Mouse (Mus musculus) neural tube, embryonic 13.5 days (tissue): ENCODE data around the gene Doc2a. TPM values are rescaled to one million over a fixed set of nuclear protein-coding genes. Genes with fewer than 3 reads are reported as not detected.

Experiments
- ATAC-seq: fragments of 200-750 bp; cut with Nextera tagmentation; 2 replicates; pipeline ENCODE4 v1.8.0; 2017; ENCODE audit warnings: low read depth, mild to moderate bottlenecking, moderate TSS enrichment, moderate library complexity
- H3K27ac ChIP-seq: fragments of 300-500 bp; sonication (generic); replicated peaks from 2 replicates; pipeline ENCODE4 v1.5.1; 2015; ENCODE audit warnings: moderate library complexity, mild to moderate bottlenecking, inconsistent platforms
- H3K27me3 ChIP-seq: fragments of 300-500 bp; sonication (generic); 2 replicates; pipeline ENCODE4 v1.6.1; 2015; ENCODE audit warnings: mild to moderate bottlenecking, inconsistent platforms
- H3K36me3 ChIP-seq: fragments of 300-500 bp; sonication (generic); 2 replicates; pipeline ENCODE4 v1.6.1; 2015; ENCODE audit warnings: mild to moderate bottlenecking, inconsistent platforms
- H3K4me1 ChIP-seq: fragments of 300-500 bp; sonication (generic); replicated peaks from 2 replicates; pipeline ENCODE4 v1.6.1; 2015; ENCODE audit warnings: inconsistent platforms
- H3K4me2 ChIP-seq: fragments of 300-500 bp; sonication (generic); 2 replicates; pipeline ENCODE4 v1.6.1; 2015; ENCODE audit warnings: inconsistent platforms, mild to moderate bottlenecking, moderate library complexity
- H3K4me3 ChIP-seq: fragments of 300-500 bp; sonication (generic); 2 replicates; pipeline ENCODE4 v1.5.1; 2015; ENCODE audit warnings: mild to moderate bottlenecking, inconsistent platforms
- H3K9ac ChIP-seq: fragments of 300-500 bp; sonication (generic); 2 replicates; pipeline ENCODE4 v1.6.1; 2015; ENCODE audit warnings: moderate library complexity, mild to moderate bottlenecking, inconsistent platforms
- H3K9me3 ChIP-seq: fragments of 300-500 bp; sonication (generic); 2 replicates; pipeline ENCODE4 v1.6.1; 2016; ENCODE audit warnings: inconsistent platforms
- WGBS: fragments of 180-500 bp; shearing (Covaris S2); methylation state at CpG from one replicate; pipeline ENCODE4 v1.1.7; 2015; 5-methylcytosine and 5-hydroxymethylcytosine counted together
- polyA plus RNA-seq: library from polyadenylated mRNA; unstranded; fragments of >200 nt; fragmentation: Nextera tagmentation; extraction: Ambion mirVana; gene quantifications from 2 replicates; pipeline ENCODE4 v1.2.1, GENCODE M21; 2015

The Doc2a gene
- polyA plus RNA-seq = 8.2 and 9.5 TPM in 2 replicates

DNA sequence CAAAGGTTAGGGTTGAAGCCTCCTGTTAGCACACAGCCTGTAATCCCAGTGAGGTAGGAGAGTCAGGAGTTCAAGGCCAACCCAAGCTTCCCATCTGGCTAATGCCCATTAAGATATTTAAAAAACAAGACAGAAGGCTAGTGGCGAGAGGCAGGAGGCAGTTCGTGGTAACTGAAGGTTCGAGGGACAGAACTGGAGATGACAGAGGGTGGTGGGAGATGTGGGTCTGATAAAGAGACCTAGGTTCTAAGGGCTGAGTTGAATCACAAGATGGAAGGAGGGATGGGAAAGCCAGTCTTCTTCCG lies at the start of gene Doc2a:
Gene Doc2a (plus strand): TSS at position 301 of the 305 bp plus-strand sequence.
- ATAC-seq = no peak
- H3K27ac ChIP-seq = no peak within 1 kb of the TSS
- WGBS = 19% methylated on average over 4 of the region's 4 CpGs

GRCm38 (mm10) chr7:126798127-126799049 lies 48.8 kb upstream of the Doc2a start:
- no peak for ATAC-seq
- Histone ChIP-seq H3K4me3 (peak overlapping the region; percentile 88), H3K9me3 (no peaks in the 10 kb centered on the region), H3K36me3 (peaks cover 38% of the 10 kb centered on the region), H3K27ac (peak overlapping the region; percentile 96), H3K4me2 (peak overlapping the region; percentile 87), H3K9ac (peak overlapping the region; percentile 93), H3K27me3 (no peaks in the 10 kb centered on the region), H3K4me1 (peaks cover 44% of the 10 kb centered on the region)
- 1% methylated on average over 40 of the region's 40 CpGs for WGBS

More for the DNA sequence above, at the start of gene Doc2a:
- Histone ChIP-seq H3K4me3 (peak within 1 kb of the TSS; percentile 54), H3K9ac (peak within 1 kb of the TSS; percentile 77), H3K4me2 (peak within 1 kb of the TSS; percentile 98), H3K27me3 (peaks cover 52% of the 10 kb centered on the region), H3K4me1 (peaks cover 24% of the 10 kb centered on the region), H3K36me3 (peaks cover 6% of the 10 kb centered on the region), H3K9me3 (no peaks in the 10 kb centered on the region)

DNA sequence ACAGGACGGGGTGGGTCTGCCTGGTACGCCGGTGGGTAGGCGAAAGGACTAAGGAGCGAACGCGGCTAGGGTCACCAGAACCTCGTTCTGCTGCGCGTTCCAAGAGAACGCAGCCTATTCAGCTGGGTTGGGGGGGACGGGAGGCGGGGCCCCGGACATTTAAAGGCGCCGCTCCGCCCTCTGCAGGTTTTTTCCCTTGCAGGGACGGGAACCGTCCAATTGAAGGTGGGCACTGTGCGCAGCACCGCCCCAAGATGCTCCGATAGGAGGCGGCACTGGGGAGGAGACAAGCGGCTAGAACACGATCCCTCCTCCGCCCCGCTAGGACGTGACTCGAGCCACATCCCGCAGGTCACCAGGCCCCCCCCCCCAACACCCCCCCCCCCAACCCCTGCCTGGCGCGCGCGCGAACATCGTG lies 48.2 kb upstream of the Doc2a start:
- peak; percentile 96 for ATAC-seq

GRCm38 (mm10) chr7:126799468-126800268 lies 47.5 kb upstream of the Doc2a start:
- WGBS = 1% methylated on average over 37 of the region's 38 CpGs
- Histone ChIP-seq H3K4me2 (peak overlapping the region; percentile 87), H3K9me3 (no peaks in the 10 kb centered on the region), H3K4me1 (peaks cover 44% of the 10 kb centered on the region), H3K36me3 (peaks cover 36% of the 10 kb centered on the region), H3K27me3 (no peaks in the 10 kb centered on the region), H3K4me3 (peak overlapping the region; percentile 88), H3K27ac (peak overlapping the region; percentile 96), H3K9ac (peak overlapping the region; percentile 85)
- ATAC-seq = peak; percentile 93

More for the DNA sequence above, 48.2 kb upstream of the Doc2a start:
- peaks cover 44% of the 10 kb centered on the region for H3K4me1 ChIP-seq
- no peaks in the 10 kb centered on the region for H3K27me3 ChIP-seq
- peak overlapping the region; percentile 96 for H3K27ac ChIP-seq
- peaks cover 38% of the 10 kb centered on the region for H3K36me3 ChIP-seq
- 0% methylated on average over 33 of the region's 36 CpGs for WGBS
- H3K9ac ChIP-seq = peak overlapping the region; percentile 93
- H3K4me3 ChIP-seq = peak overlapping the region; percentile 88
- H3K9me3 ChIP-seq = no peaks in the 10 kb centered on the region
- peak overlapping the region; percentile 87 for H3K4me2 ChIP-seq

DNA sequence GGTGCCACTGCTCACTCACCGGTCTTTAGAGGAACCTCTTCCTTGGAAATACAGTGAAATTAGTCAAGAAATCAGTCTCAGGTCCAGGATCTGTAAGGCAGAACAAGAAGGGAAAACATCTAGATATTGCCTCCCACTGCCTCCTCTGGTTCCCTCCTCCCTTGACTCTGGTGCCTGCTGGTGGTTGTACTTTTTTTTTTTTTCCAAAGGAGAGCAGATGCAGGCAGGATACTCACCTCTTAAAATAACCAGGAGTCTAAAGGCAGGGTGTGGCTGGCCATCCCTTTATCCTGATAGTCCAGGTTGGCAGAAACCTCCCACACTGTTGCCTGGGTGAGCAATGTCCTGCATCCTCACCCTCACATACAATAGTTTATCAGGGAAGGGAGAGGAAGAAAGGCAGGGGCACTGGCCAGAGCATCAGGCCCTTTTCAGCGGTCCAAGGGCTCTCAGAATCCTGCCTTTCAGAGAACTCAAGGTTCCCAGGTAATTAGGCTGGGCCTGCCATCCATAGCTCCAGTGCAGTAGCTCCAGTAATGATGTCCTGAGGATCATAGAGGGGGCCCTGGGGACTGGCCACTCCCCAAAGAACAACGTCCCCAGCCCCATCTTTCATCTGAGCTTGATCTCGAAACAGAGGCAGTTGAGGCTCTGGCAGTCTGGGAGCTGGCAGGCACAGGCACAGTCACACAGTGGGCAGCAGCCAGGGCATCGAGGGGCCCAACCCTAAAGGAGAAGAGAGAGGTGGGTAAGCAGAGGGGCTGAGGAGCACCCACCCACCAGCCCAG lies 46.8 kb upstream of the Doc2a start:
- WGBS = 36% methylated on average over 5 of the region's 5 CpGs
- no peak for ATAC-seq
- Histone ChIP-seq H3K4me1 (peaks cover 44% of the 10 kb centered on the region), H3K9ac (peak overlapping the region; percentile 85), H3K4me3 (peak overlapping the region; percentile 88), H3K36me3 (peaks cover 28% of the 10 kb centered on the region), H3K4me2 (peak overlapping the region; percentile 87), H3K27ac (peak overlapping the region; percentile 96), H3K9me3 (no peaks in the 10 kb centered on the region), H3K27me3 (no peaks in the 10 kb centered on the region)

DNA sequence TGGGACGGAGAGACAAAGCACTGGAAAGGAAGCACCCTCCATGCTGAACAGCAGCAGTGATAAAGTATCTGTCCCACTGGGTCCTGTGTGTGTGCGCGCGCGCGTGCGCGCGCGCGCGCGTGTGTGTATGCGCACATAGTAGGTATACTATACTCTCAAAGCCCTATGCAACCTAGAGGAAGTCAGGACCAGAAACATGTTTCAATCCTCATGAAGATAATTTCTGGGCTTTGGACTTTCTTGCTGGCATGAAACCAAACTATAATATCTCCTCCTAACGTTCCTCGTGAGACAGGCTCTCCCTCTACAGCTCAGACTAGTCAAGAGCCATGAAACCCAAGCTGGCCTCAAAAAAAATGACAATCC lies 46.2 kb upstream of the Doc2a start:
- H3K4me3 ChIP-seq = no peak overlapping the region
- no peak overlapping the region for H3K4me2 ChIP-seq
- peaks cover 38% of the 10 kb centered on the region for H3K4me1 ChIP-seq
- H3K36me3 ChIP-seq = peaks cover 22% of the 10 kb centered on the region
- 95% methylated on average over 16 of the region's 16 CpGs for WGBS
- ATAC-seq = no peak
- H3K9me3 ChIP-seq = no peaks in the 10 kb centered on the region
- H3K27me3 ChIP-seq = no peaks in the 10 kb centered on the region
- H3K9ac ChIP-seq = no peak overlapping the region
- H3K27ac ChIP-seq = no peak overlapping the region

DNA sequence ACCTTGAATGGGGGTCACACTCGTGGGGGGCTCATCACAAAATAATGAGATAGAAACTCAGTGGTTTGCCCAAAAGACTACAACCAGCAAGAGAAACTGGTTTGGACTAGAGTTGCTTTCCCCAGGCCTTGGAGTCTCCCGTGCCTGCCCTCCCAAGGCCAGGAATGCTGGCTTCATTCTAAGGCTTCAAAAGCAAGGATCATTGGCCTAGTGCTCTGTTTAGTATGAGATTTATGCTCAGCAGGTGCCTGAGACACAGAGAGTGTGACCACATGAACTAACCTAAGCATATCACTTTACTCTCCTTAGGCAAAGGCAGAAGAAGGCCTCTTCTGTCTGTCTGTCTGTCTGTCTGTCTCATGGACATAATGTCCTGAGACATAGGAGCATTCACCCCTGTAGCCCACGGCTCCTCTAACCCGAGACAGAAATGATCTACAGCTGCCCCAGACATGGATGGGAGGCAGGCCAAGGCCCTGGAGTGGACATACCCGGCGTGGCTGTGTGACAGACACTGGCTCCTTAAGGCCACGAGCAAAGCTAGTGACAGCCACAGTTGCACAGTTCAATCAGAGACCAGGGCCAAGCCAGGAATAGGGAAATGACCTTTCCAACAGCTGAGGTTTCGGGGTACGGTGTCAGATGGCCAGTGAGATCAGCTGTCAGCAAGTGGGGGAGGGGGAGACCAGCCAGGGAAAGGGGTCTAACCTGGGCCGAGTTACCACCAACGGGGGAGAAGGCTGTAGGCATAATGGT lies 44.9 kb upstream of the Doc2a start:
- Histone ChIP-seq H3K4me2 (no peak overlapping the region), H3K4me1 (peaks cover 25% of the 10 kb centered on the region), H3K27ac (no peak overlapping the region), H3K36me3 (0 out of 2 replicates have a peak, but pooled peaks cover 10% of the 10 kb centered on the region), H3K9ac (no peak overlapping the region), H3K27me3 (no peaks in the 10 kb centered on the region), H3K9me3 (no peaks in the 10 kb centered on the region), H3K4me3 (no peak overlapping the region)
- 88% methylated on average over 11 of the region's 11 CpGs for WGBS
- no peak for ATAC-seq

DNA sequence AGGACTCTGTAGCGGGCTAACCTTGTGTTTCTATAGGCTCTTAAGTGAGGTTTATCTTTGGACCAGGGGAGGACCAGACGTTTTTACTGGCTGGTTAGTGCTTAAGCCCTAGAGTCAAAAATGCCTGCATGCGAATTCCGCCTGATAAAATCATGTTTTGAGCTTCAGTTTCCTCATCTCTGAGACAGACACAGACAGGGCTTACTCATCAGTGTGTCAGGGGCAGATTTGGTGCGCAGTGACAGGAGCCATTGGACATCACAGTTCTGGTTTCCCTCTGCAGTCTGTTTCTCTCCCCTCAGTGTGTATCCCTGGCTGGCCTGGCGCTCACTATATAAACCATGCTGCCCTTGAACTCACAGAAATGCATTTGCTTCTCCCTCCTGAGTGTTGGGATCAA lies 44.0 kb upstream of the Doc2a start:
- H3K9me3 ChIP-seq = no peaks in the 10 kb centered on the region
- H3K9ac ChIP-seq = no peak overlapping the region
- H3K4me1 ChIP-seq = peaks cover 25% of the 10 kb centered on the region
- 92% methylated on average over 6 of the region's 6 CpGs for WGBS
- ATAC-seq = no peak
- H3K27me3 ChIP-seq = no peaks in the 10 kb centered on the region
- H3K36me3 ChIP-seq = 0 out of 2 replicates have a peak, but pooled peaks cover 10% of the 10 kb centered on the region
- H3K4me2 ChIP-seq = no peak overlapping the region
- H3K27ac ChIP-seq = no peak overlapping the region
- H3K4me3 ChIP-seq = no peak overlapping the region

- no peak overlapping the region for H3K9ac ChIP-seq
- ATAC-seq = no peak
Measured at GRCm38 (mm10) chr7:126803751-126804150, 43.5 kb upstream of the Doc2a start.

DNA sequence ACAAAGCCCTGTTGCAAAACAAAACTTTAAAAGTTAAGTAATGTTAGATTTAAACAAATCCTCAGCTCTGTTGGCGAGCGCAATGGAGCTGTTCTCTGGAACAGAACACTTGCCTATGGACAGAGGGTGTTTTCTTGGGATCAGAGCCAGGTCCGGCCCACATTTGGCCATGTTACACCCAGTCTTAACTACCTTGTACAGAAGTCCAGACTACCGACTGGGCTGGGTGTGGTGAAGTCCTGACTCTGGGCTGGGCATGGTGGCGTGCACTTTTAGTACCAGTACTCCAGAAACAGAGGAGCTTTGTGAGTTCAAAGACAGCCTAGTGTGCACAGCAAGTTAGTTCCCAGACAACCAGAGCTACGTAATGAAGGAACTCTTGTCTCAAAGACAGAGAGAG lies 40.3 kb upstream of the Doc2a start:
- 83% methylated on average over 6 of the region's 6 CpGs for WGBS
- H3K4me3 ChIP-seq = no peak overlapping the region
- ATAC-seq = no peak
- no peaks in the 10 kb centered on the region for H3K27me3 ChIP-seq
- 0 out of 2 replicates have a peak, but pooled peaks cover 10% of the 10 kb centered on the region for H3K36me3 ChIP-seq
- H3K9me3 ChIP-seq = no peaks in the 10 kb centered on the region
- 0 out of 2 replicates have a peak overlapping the region, but pooled peaks have one; percentile 84 for H3K9ac ChIP-seq
- H3K4me1 ChIP-seq = peaks cover 23% of the 10 kb centered on the region
- H3K27ac ChIP-seq = no peak overlapping the region
- no peak overlapping the region for H3K4me2 ChIP-seq

More at GRCm38 (mm10) chr7:126803751-126804150, 43.5 kb upstream of the Doc2a start:
- H3K4me3 ChIP-seq = no peak overlapping the region
- no peak overlapping the region for H3K27ac ChIP-seq
- peaks cover 28% of the 10 kb centered on the region for H3K4me1 ChIP-seq
- no peaks in the 10 kb centered on the region for H3K27me3 ChIP-seq
- 0 out of 2 replicates have a peak, but pooled peaks cover 10% of the 10 kb centered on the region for H3K36me3 ChIP-seq
- no peaks in the 10 kb centered on the region for H3K9me3 ChIP-seq
- no peak overlapping the region for H3K4me2 ChIP-seq

GRCm38 (mm10) chr7:126807405-126807804 lies 39.8 kb upstream of the Doc2a start:
- peak overlapping the region; percentile 86 for H3K4me2 ChIP-seq
- no peaks in the 10 kb centered on the region for H3K27me3 ChIP-seq
- no peaks in the 10 kb centered on the region for H3K9me3 ChIP-seq
- ATAC-seq = no peak
- WGBS = 78% methylated on average over 4 of the region's 4 CpGs
- H3K9ac ChIP-seq = peak overlapping the region; percentile 84
- H3K4me1 ChIP-seq = peaks cover 23% of the 10 kb centered on the region
- H3K27ac ChIP-seq = 0 out of 2 replicates have a peak overlapping the region, but pooled peaks have one; percentile 13
- H3K36me3 ChIP-seq = 0 out of 2 replicates have a peak, but pooled peaks cover 10% of the 10 kb centered on the region
- no peak overlapping the region for H3K4me3 ChIP-seq
